Mouse (Mus musculus): ENCODE results near the gene Zfp865.

- TF ChIP-seq POLR2A (IDR thresholded peaks at IDR 0.05; ENCODE audit: low read depth, low read length) (no peak), CTCF (conservative IDR thresholded peaks at IDR 0.05 in 1 of 2, IDR thresholded peaks at IDR 0.05 in 1 of 2; ENCODE audit: low read depth in 2 of 2, low read length in 2 of 2) (no peak), JUN (IDR thresholded peaks at IDR 0.05; ENCODE audit: insufficient read depth, low read depth, low read length) (no peak), JUND (conservative IDR thresholded peaks at IDR 0.05; ENCODE audit: low read depth, low read length) (no peak), HCFC1 (IDR thresholded peaks at IDR 0.05; ENCODE audit: low read depth, low read length) (no peak), MAFK (IDR thresholded peaks at IDR 0.05; ENCODE audit: insufficient replicate concordance, low read length) (no peak), NELFE (IDR thresholded peaks at IDR 0.05; ENCODE audit: low read depth, low read length) (no peak), RAD21 (IDR thresholded peaks at IDR 0.05; ENCODE audit: low read depth, low read length) (no peak), ETS1 (conservative IDR thresholded peaks at IDR 0.05; ENCODE audit: low read depth, low read length) (no peak)
Measured at GRCm38 (mm10) chr7:5021197-5021596, 1.0 kb downstream of the Zfp865 start.
